Mouse (Mus musculus) neural tube, embryonic 15.5 days (tissue): ENCODE data around the gene 2510002D24Rik. TPM values are rescaled to one million over a fixed set of nuclear protein-coding genes. Genes with fewer than 3 reads are reported as not detected.
"Not testable (repeated sequence)": the region's sequence is repeated elsewhere in the genome, so short reads cannot be mapped to it uniquely, and the experiment has no call there.

ENCODE experiments used
- ATAC-seq: fragments of 200-750 bp; cut with Nextera tagmentation; 2 replicates; pipeline ENCODE4 v1.8.0; 2017; ENCODE audit warnings: mild to moderate bottlenecking, moderate TSS enrichment, moderate library complexity; ENCODE audit not compliant: low FRiP score
- H3K27ac ChIP-seq: fragments of 300-500 bp; sonication (generic); replicated peaks from 2 replicates; pipeline ENCODE4 v1.5.1; 2015; ENCODE audit warnings: mild to moderate bottlenecking, inconsistent platforms
- H3K27me3 ChIP-seq: fragments of 300-500 bp; sonication (generic); replicated peaks from 2 replicates; pipeline ENCODE4 v1.6.1; 2015; ENCODE audit warnings: inconsistent platforms
- H3K36me3 ChIP-seq: fragments of 300-500 bp; sonication (generic); 2 replicates; pipeline ENCODE4 v1.6.1; 2015; ENCODE audit warnings: inconsistent platforms
- H3K4me1 ChIP-seq: fragments of 300-500 bp; sonication (generic); 2 replicates; pipeline ENCODE4 v1.6.1; 2015; ENCODE audit warnings: inconsistent platforms
- H3K4me2 ChIP-seq: fragments of 300-500 bp; sonication (generic); 2 replicates; pipeline ENCODE4 v1.6.1; 2015; ENCODE audit warnings: inconsistent platforms, mild to moderate bottlenecking, moderate library complexity
- H3K4me3 ChIP-seq: fragments of 300-500 bp; sonication (generic); replicated peaks from 2 replicates; pipeline ENCODE4 v1.5.1; 2015; ENCODE audit warnings: mild to moderate bottlenecking, inconsistent platforms
- H3K9ac ChIP-seq: fragments of 300-500 bp; sonication (generic); replicated peaks from 2 replicates; pipeline ENCODE4 v1.6.1; 2015; ENCODE audit warnings: mild to moderate bottlenecking, inconsistent platforms
- H3K9me3 ChIP-seq: fragments of 300-500 bp; sonication (generic); replicated peaks from 2 replicates; pipeline ENCODE4 v1.6.1; 2016; ENCODE audit warnings: inconsistent platforms
- WGBS: fragments of 180-500 bp; shearing (Covaris S2); methylation state at CpG from one replicate; pipeline ENCODE4 v1.1.7; 2015; ENCODE audit warnings: mixed read lengths; 5-methylcytosine and 5-hydroxymethylcytosine counted together
- polyA plus RNA-seq: library from polyadenylated mRNA; unstranded; fragments of >200 nt; fragmentation: Nextera tagmentation; extraction: Ambion mirVana; gene quantifications from 2 replicates; pipeline ENCODE4 v1.2.1, GENCODE M21; 2015

The 2510002D24Rik gene
- polyA plus RNA-seq, 1 experiment from 2014 or later = 48.0 TPM

GRCm38 (mm10) chr16:18858551-18858950 lies 22.2 kb downstream of the 2510002D24Rik start:
- ATAC-seq = peak; percentile 45; the same call in 1 of the 2 replicates
- no peak overlapping the region for H3K4me2 ChIP-seq
- H3K27me3 ChIP-seq = no peaks in the 10 kb centered on the region
- H3K4me3 ChIP-seq = no peak overlapping the region
- no peak overlapping the region for H3K27ac ChIP-seq
- H3K4me1 ChIP-seq = no peaks in the 10 kb centered on the region
- no peaks in the 10 kb centered on the region for H3K36me3 ChIP-seq
- no peaks in the 10 kb centered on the region for H3K9me3 ChIP-seq
- no peak overlapping the region for H3K9ac ChIP-seq

- Histone ChIP-seq H3K4me1 (no peaks in the 10 kb centered on the region), H3K36me3 (no peaks in the 10 kb centered on the region), H3K9me3 (no peaks in the 10 kb centered on the region), H3K27ac (no peak overlapping the region), H3K4me3 (no peak overlapping the region), H3K9ac (no peak overlapping the region), H3K4me2 (no peak overlapping the region), H3K27me3 (no peaks in the 10 kb centered on the region)
- 74% methylated on average over 1 of the region's 1 CpGs for WGBS
- no peak for ATAC-seq
These were observed 23.8 kb downstream of the 2510002D24Rik start for GRCm38 (mm10) chr16:18860186-18860585.

- not testable (repeated sequence) for ATAC-seq, H3K27ac ChIP-seq, H3K4me3 ChIP-seq, H3K4me2 ChIP-seq, H3K9me3 ChIP-seq, H3K27me3 ChIP-seq, H3K9ac ChIP-seq, H3K4me1 ChIP-seq
- 100% methylated on average over 1 of the region's 1 CpGs for WGBS
- peaks cover 41% of the 10 kb centered on the region for H3K36me3 ChIP-seq
These were observed 34.1 kb downstream of the 2510002D24Rik start for GRCm38 (mm10) chr16:18870495-18870894.

GRCm38 (mm10) chr16:18876091-18876441 lies 39.7 kb downstream of the 2510002D24Rik start:
- peaks cover 39% of the 10 kb centered on the region for H3K4me1 ChIP-seq
- H3K9me3 ChIP-seq = no peaks in the 10 kb centered on the region
- ATAC-seq = no peak
- H3K4me2 ChIP-seq = peak overlapping the region; percentile 80
- peak overlapping the region; percentile 94 for H3K9ac ChIP-seq
- H3K4me3 ChIP-seq = peak overlapping the region; percentile 98
- H3K36me3 ChIP-seq = peaks cover 37% of the 10 kb centered on the region
- WGBS = 1% methylated on average over 17 of the region's 17 CpGs
- H3K27me3 ChIP-seq = no peaks in the 10 kb centered on the region
- H3K27ac ChIP-seq = peak overlapping the region; percentile 98

DNA sequence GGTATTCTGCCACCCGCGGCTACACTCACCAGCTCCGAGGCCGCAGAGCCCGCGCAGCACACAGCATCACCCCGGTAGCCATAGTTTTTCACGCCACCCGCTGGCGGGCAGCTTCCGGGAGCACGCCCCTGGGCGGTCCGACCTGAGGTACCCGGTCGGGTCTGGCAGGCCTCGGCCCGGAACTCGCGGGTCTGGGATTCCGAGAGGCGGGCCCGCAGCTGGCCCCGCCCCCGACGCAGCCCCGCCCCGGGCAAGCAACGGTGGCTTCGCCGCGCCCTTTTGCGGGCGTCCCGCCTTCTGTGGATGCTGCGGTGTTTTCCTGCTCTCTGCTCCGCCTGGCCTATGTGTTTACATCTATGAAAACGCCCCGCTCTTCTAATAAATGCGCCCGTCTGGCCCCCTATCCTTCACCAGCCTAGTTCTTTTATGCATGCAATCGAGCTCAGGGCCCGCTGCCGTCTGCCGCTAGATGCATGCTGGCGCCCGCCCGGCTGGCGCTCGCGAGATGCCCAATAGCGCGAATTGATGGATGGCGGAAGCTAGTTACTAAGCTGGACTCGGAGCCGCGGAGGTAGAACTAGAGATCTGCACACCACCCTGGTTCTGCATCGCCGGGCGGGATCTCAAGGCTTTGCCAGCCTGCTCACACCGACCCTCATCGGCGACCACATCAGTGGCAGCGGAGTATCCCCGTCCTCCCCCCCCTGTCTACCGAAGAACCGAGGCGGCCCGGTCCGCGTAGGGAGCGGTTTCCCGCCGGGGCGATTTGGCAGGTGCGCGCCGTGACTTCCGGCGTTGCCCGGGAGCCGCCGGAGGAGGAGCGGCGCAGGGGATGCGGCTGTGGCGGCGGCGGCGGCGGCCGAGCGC lies 40.3 kb downstream of the 2510002D24Rik start, which contains the start of the genes Mrpl40 and Hira:
TSS of gene Mrpl40 (minus strand) at position 421 of the 867 bp plus-strand sequence.
TSS of gene Hira (plus strand) at position 596 of the 867 bp plus-strand sequence.
- Histone ChIP-seq H3K9me3 (no peaks in the 10 kb centered on the region), H3K4me3 (peak within 1 kb of the TSS; percentile 98), H3K9ac (peak within 1 kb of the TSS; percentile 94), H3K4me1 (peaks cover 43% of the 10 kb centered on the region), H3K27ac (peak within 1 kb of the TSS; percentile 98), H3K27me3 (no peaks in the 10 kb centered on the region), H3K4me2 (peak within 1 kb of the TSS; percentile 80), H3K36me3 (peaks cover 31% of the 10 kb centered on the region)
- peak; percentile 93 for ATAC-seq
- under 1% methylated on average over 89 of the region's 93 CpGs for WGBS

- ATAC-seq = peak; percentile 37
- H3K27ac ChIP-seq = peak overlapping the region; percentile 98
- H3K4me3 ChIP-seq = peak overlapping the region; percentile 98
- H3K27me3 ChIP-seq = no peaks in the 10 kb centered on the region
- WGBS = under 1% methylated on average over 38 of the region's 43 CpGs
- peak overlapping the region; percentile 94 for H3K9ac ChIP-seq
- no peaks in the 10 kb centered on the region for H3K9me3 ChIP-seq
- peak overlapping the region; percentile 80 for H3K4me2 ChIP-seq
- H3K36me3 ChIP-seq = peaks cover 22% of the 10 kb centered on the region
- peaks cover 45% of the 10 kb centered on the region for H3K4me1 ChIP-seq
These were observed 41.2 kb downstream of the 2510002D24Rik start for GRCm38 (mm10) chr16:18877386-18878090.

- no peak for ATAC-seq
- peaks cover 45% of the 10 kb centered on the region for H3K4me1 ChIP-seq
- H3K9me3 ChIP-seq = no peaks in the 10 kb centered on the region
- H3K36me3 ChIP-seq = peaks cover 15% of the 10 kb centered on the region
- peak overlapping the region; percentile 80 for H3K4me2 ChIP-seq
- peak overlapping the region; percentile 94 for H3K9ac ChIP-seq
- WGBS = 27% methylated on average over 20 of the region's 20 CpGs
- H3K27me3 ChIP-seq = no peaks in the 10 kb centered on the region
- H3K27ac ChIP-seq = peak overlapping the region; percentile 98
- peak overlapping the region; percentile 98 for H3K4me3 ChIP-seq
These were observed 41.8 kb downstream of the 2510002D24Rik start for GRCm38 (mm10) chr16:18878091-18878720.

DNA sequence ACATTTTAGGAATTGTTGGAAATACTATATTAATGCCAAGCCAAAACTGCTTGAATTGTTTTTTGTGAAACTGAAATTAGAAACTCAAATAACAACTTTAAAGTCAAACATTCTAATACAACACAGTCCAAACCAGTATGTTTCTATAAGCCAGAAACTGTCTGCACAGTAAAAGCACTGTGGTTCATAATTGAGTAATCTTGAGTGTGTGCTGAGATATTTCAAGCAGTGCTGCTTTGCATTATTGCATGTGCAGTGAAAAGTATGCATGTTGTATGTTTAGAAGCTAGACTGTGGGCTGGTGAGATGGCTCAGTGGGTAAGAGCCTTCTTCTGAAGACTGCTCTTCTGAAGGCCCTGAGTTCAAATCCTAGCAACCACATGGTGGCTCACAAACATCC lies 47.7 kb downstream of the 2510002D24Rik start:
- ATAC-seq = no peak
- Histone ChIP-seq H3K4me2 (no peak overlapping the region), H3K9me3 (no peaks in the 10 kb centered on the region), H3K27ac (no peak overlapping the region), H3K9ac (no peak overlapping the region), H3K27me3 (no peaks in the 10 kb centered on the region), H3K4me3 (no peak overlapping the region), H3K36me3 (no peaks in the 10 kb centered on the region; the same call in 1 of the 2 replicates), H3K4me1 (peaks cover 27% of the 10 kb centered on the region)

Other genes starting within 250 kb of the 2510002D24Rik start
- gene Tbx1, start 245.9 kb upstream of the 2510002D24Rik start, polyA plus RNA-seq = 1.2 and 1.9 TPM in 2 replicates
- gene Gp1bb, start 214.2 kb upstream of the 2510002D24Rik start, polyA plus RNA-seq = 10.1 and 11.5 TPM in 2 replicates
- gene Gm49601, start 210.2 kb upstream of the 2510002D24Rik start, polyA plus RNA-seq = 14.0 and 21.3 TPM in 2 replicates
- 185 and 216 TPM in 2 replicates for gene Sept5, start 206.6 kb upstream of the 2510002D24Rik start, polyA plus RNA-seq
- gene Cldn5, start 59.7 kb upstream of the 2510002D24Rik start, polyA plus RNA-seq = 111 and 121 TPM in 2 replicates
- 110 and 114 TPM in 2 replicates for gene Ufd1, start 24.8 kb upstream of the 2510002D24Rik start, polyA plus RNA-seq
- 6.6 and 18.5 TPM in 2 replicates for gene Cdc45, start 24.6 kb upstream of the 2510002D24Rik start, polyA plus RNA-seq
- 0.17 TPM in 1 of 2 replicates, not detected in the other for gene Gm28539, start within 50 bp of the 2510002D24Rik start, polyA plus RNA-seq
- 86.3 and 94.9 TPM in 2 replicates for gene Mrpl40, start 40.3 kb downstream of the 2510002D24Rik start, polyA plus RNA-seq
- 17.5 and 18.7 TPM in 2 replicates for gene Hira, start 40.5 kb downstream of the 2510002D24Rik start, polyA plus RNA-seq